In genomic region chr4:133184031-133184897, GRCm38 (mm10) we compare ENCODE assay signal across 11 mouse cellular contexts. TPM values are rescaled to one million over a fixed set of nuclear protein-coding genes. Genes with fewer than 3 reads are reported as not detected.
DNase-seq lines count a peak whose midpoint lies in the region; ATAC-seq and TF ChIP-seq lines count a peak whose summit lies in the region.
"Had no signal": no experiment of that assay in that cellular context is flagged by ENCODE, and none has a peak within 500 bp of the region (broad histone marks: within the 10 kb centered on the region; RNA-seq: fewer than 3 reads in every experiment).

No protein-coding gene starts in this region.

- no peaks in the 10 kb centered on the region for H3K9me3 ChIP-seq in kidney, postnatal 0 days (replicated peaks; ENCODE audit: low read length)
- H3K9me3 ChIP-seq in forebrain, postnatal 0 days (ENCODE audit: low read length) = no peaks in the 10 kb centered on the region
- no peaks in the 10 kb centered on the region for H3K9me3 ChIP-seq in liver, embryonic 13.5 days (replicated peaks)
- H3K9me3 ChIP-seq: neural tube, embryonic 12.5 days had no signal

- no peak overlapping the region for H3K4me2 ChIP-seq in kidney, postnatal 0 days (ENCODE audit: low read length)
- H3K4me2 ChIP-seq in forebrain, postnatal 0 days (ENCODE audit: low read depth) = no peak overlapping the region
- no peak overlapping the region for H3K4me2 ChIP-seq in liver, embryonic 13.5 days
- H3K4me2 ChIP-seq: neural tube, embryonic 12.5 days had no signal

- no peak for DNase-seq in kidney, postnatal 0 days (ENCODE audit: low spot score)
- no peak for DNase-seq in kidney, postnatal 14 days
- no peak for DNase-seq in forebrain, postnatal 0 days
- no peak for DNase-seq in liver, embryonic 13.5 days
- no peak for DNase-seq in ovary, adult 18-20 months (ENCODE audit: low spot score)
- DNase-seq in left cerebral cortex, adult 2 months (ENCODE audit: extremely low spot score in 1 of 2, low spot score in 2 of 2) = no peak
- no peak for DNase-seq in thymus, postnatal 4 days
- DNase-seq: cerebellum, adult 2 months had no signal

- intact Hi-C loops in left cerebral cortex, adult 2 months (cut with DNase I) = no loop called here

- H3K4me1 ChIP-seq in kidney, postnatal 0 days (replicated peaks; ENCODE audit: insufficient read depth, low read length) = peaks cover 21% of the 10 kb centered on the region; the same call in 1 of the 2 replicates
- peaks cover 46% of the 10 kb centered on the region for H3K4me1 ChIP-seq in bone marrow macrophage, adult 2 months (ENCODE audit: control insufficient read depth, insufficient read depth, low read length)
- H3K4me1 ChIP-seq in forebrain, postnatal 0 days (ENCODE audit: insufficient read depth) = no peaks in the 10 kb centered on the region
- peaks cover 22% of the 10 kb centered on the region for H3K4me1 ChIP-seq in liver, embryonic 13.5 days (replicated peaks)

- TF ChIP-seq CTCF in kidney, postnatal 0 days (IDR thresholded peaks at IDR 0.05; ENCODE audit: low read depth) = no peak
- no peak for TF ChIP-seq CTCF in bone marrow macrophage, adult 2 months (IDR thresholded peaks at IDR 0.05; ENCODE audit: low read depth, low read length)
- no peak for TF ChIP-seq CTCF in forebrain, postnatal 0 days (IDR thresholded peaks at IDR 0.05; ENCODE audit: low read depth)
- no peak for TF ChIP-seq CTCF in left cerebral cortex, adult 2 months (IDR thresholded peaks at IDR 0.05)

- H3K27ac ChIP-seq in kidney, postnatal 0 days = peak overlapping the region; percentile 69
- peak overlapping the region; percentile 38 for H3K27ac ChIP-seq in bone marrow macrophage, adult 2 months (ENCODE audit: insufficient read depth, low read depth, low read length)
- no peak overlapping the region for H3K27ac ChIP-seq in forebrain, postnatal 0 days (ENCODE audit: low read depth, low read length)
- peak overlapping the region; percentile 5 for H3K27ac ChIP-seq in liver, embryonic 13.5 days
- H3K27ac ChIP-seq in left cerebral cortex, adult 2 months = no peak overlapping the region
- H3K27ac ChIP-seq: neural tube, embryonic 12.5 days had no signal

- TF ChIP-seq POLR2A in bone marrow macrophage, adult 2 months (IDR thresholded peaks at IDR 0.05; ENCODE audit: borderline replicate concordance, low read depth, low read length) = no peak

- peaks cover 28% of the 10 kb centered on the region for H3K36me3 ChIP-seq in kidney, postnatal 0 days (ENCODE audit: insufficient read depth, low read length)
- H3K36me3 ChIP-seq in forebrain, postnatal 0 days (ENCODE audit: insufficient read depth) = peaks cover 21% of the 10 kb centered on the region
- peaks cover 75% of the 10 kb centered on the region for H3K36me3 ChIP-seq in liver, embryonic 13.5 days

- no peak for ATAC-seq in kidney, postnatal 0 days (replicated peaks; ENCODE audit: low FRiP score, low read depth)
- ATAC-seq in forebrain, postnatal 0 days = no peak
- ATAC-seq in liver, embryonic 13.5 days (ENCODE audit: low read depth) = no peak

- H3K9ac ChIP-seq in kidney, postnatal 0 days (ENCODE audit: low read depth, low read length) = no peak overlapping the region
- 0 out of 2 replicates have a peak overlapping the region, but pooled peaks have one; percentile 10 for H3K9ac ChIP-seq in forebrain, postnatal 0 days
- no peak overlapping the region for H3K9ac ChIP-seq in liver, embryonic 13.5 days
- H3K9ac ChIP-seq: neural tube, embryonic 12.5 days had no signal

- no peak overlapping the region for H3K4me3 ChIP-seq in kidney, postnatal 0 days (replicated peaks; ENCODE audit: low read depth, low read length)
- no peak overlapping the region for H3K4me3 ChIP-seq in bone marrow macrophage, adult 2 months (ENCODE audit: insufficient read depth, low read length)
- no peak overlapping the region for H3K4me3 ChIP-seq in forebrain, postnatal 0 days (ENCODE audit: low read depth, low read length)
- no peak overlapping the region for H3K4me3 ChIP-seq in liver, embryonic 13.5 days (replicated peaks)
- no peak overlapping the region for H3K4me3 ChIP-seq in left cerebral cortex, adult 2 months
- H3K4me3 ChIP-seq: neural tube, embryonic 12.5 days had no signal

- H3K27me3 ChIP-seq in kidney, postnatal 0 days (ENCODE audit: insufficient read depth, low read length) = no peaks in the 10 kb centered on the region
- no peaks in the 10 kb centered on the region for H3K27me3 ChIP-seq in forebrain, postnatal 0 days (ENCODE audit: insufficient read depth, low read length)
- H3K27me3 ChIP-seq in liver, embryonic 13.5 days = no peaks in the 10 kb centered on the region
- H3K27me3 ChIP-seq: neural tube, embryonic 12.5 days had no signal

- WGBS in kidney, postnatal 0 days = 47% methylated on average over 14 of the region's 14 CpGs
- WGBS in forebrain, postnatal 0 days = 54% methylated on average over 14 of the region's 14 CpGs
- WGBS in liver, embryonic 13.5 days (ENCODE audit: insufficient replicate concordance) = 75% methylated on average over 14 of the region's 14 CpGs

RNA-seq across cellular contexts. Expression of gene Cd164l2, which starts 27.7 kb away (rescaled TPM):
- 19.1 and 19.6 TPM in 2 replicates for polyA plus RNA-seq in kidney, postnatal 0 days (2015; fragmentation: Nextera tagmentation; extraction: Ambion mirVana)
- polyA plus RNA-seq in bone marrow macrophage, adult 2 months (2012; ENCODE audit: insufficient read depth, insufficient read length, missing spikeins) = not detected in 2 replicates
- 2.8 and 4.6 TPM in 2 replicates for total RNA-seq in forebrain, postnatal 0 days (2014; rRNA removed)
- polyA plus RNA-seq in forebrain, postnatal 0 days (2015; fragmentation: Nextera tagmentation; extraction: Ambion mirVana) = 4.2 and 6.1 TPM in 2 replicates
- 0.20 TPM in 1 of 2 replicates, not detected in the other for polyA plus RNA-seq in liver, embryonic 13.5 days (2015; fragmentation: Nextera tagmentation; extraction: Ambion mirVana)
- 1 to 10 TPM; 7.3 to 7.7 TPM for total RNA-seq in left cerebral cortex, adult 2 months (2021)
- total RNA-seq: hematopoietic stem cell, adult 5-6 weeks had no signal

RNA-seq across cellular contexts. Expression of gene Gpr3, which starts 28.1 kb away (rescaled TPM):
- 0.11 and 0.54 TPM in 2 replicates for polyA plus RNA-seq in kidney, postnatal 0 days (2015; fragmentation: Nextera tagmentation; extraction: Ambion mirVana)
- polyA plus RNA-seq in bone marrow macrophage, adult 2 months (2012; ENCODE audit: insufficient read depth, insufficient read length, missing spikeins) = not detected in 2 replicates
- 1.1 and 2.2 TPM in 2 replicates for total RNA-seq in forebrain, postnatal 0 days (2014; rRNA removed)
- polyA plus RNA-seq in forebrain, postnatal 0 days (2015; fragmentation: Nextera tagmentation; extraction: Ambion mirVana) = 2.6 and 2.7 TPM in 2 replicates
- not detected in 2 replicates for polyA plus RNA-seq in liver, embryonic 13.5 days (2015; fragmentation: Nextera tagmentation; extraction: Ambion mirVana)
- 10 to 100 TPM; 12.5 to 15.6 TPM for total RNA-seq in left cerebral cortex, adult 2 months (2021)

RNA-seq across cellular contexts. Expression of gene Wasf2, which starts 54.0 kb away (rescaled TPM):
- 98.8 and 113 TPM in 2 replicates for polyA plus RNA-seq in kidney, postnatal 0 days (2015; fragmentation: Nextera tagmentation; extraction: Ambion mirVana)
- 133 and 150 TPM in 2 replicates for polyA plus RNA-seq in bone marrow macrophage, adult 2 months (2012; ENCODE audit: insufficient read depth, insufficient read length, missing spikeins)
- total RNA-seq in forebrain, postnatal 0 days (2014; rRNA removed) = 8.1 and 11.3 TPM in 2 replicates
- polyA plus RNA-seq in forebrain, postnatal 0 days (2015; fragmentation: Nextera tagmentation; extraction: Ambion mirVana) = 15.7 and 24.1 TPM in 2 replicates
- polyA plus RNA-seq in liver, embryonic 13.5 days (2015; fragmentation: Nextera tagmentation; extraction: Ambion mirVana) = 52.3 and 54.0 TPM in 2 replicates
- 10 to 100 TPM; 25.7 to 34.3 TPM for total RNA-seq in left cerebral cortex, adult 2 months (2021)

RNA-seq across cellular contexts. Expression of gene Map3k6, which starts 56.4 kb away (rescaled TPM):
- polyA plus RNA-seq in kidney, postnatal 0 days (2015; fragmentation: Nextera tagmentation; extraction: Ambion mirVana) = 3.4 and 4.2 TPM in 2 replicates
- polyA plus RNA-seq in bone marrow macrophage, adult 2 months (2012; ENCODE audit: insufficient read depth, insufficient read length, missing spikeins) = 1.2 and 1.6 TPM in 2 replicates
- 4.7 and 7.2 TPM in 2 replicates for total RNA-seq in forebrain, postnatal 0 days (2014; rRNA removed)
- 4.3 and 4.4 TPM in 2 replicates for polyA plus RNA-seq in forebrain, postnatal 0 days (2015; fragmentation: Nextera tagmentation; extraction: Ambion mirVana)
- 1.7 and 1.9 TPM in 2 replicates for polyA plus RNA-seq in liver, embryonic 13.5 days (2015; fragmentation: Nextera tagmentation; extraction: Ambion mirVana)
- 10 to 100 TPM in 1 of 2 experiments, 1 to 10 TPM in 1; 5.3 to 10.6 TPM for total RNA-seq in left cerebral cortex, adult 2 months (2021)

Comparison
In these comparisons a context has a peak if more than half of its experiments do, and no peak if none do; other contexts are left out.
1. H3K27ac ChIP-seq: peak in kidney, postnatal 0 days (single experiment), bone marrow macrophage, adult 2 months (single experiment) and liver, embryonic 13.5 days (single experiment); none in forebrain, postnatal 0 days (single experiment) and left cerebral cortex, adult 2 months (single experiment).